Mouse (Mus musculus): ENCODE data around the gene Grasp.
A peak's percentile ranks its signal among the peaks of the same experiment; 100 is the strongest.

Grasp gene

GRCm38 (mm10) chr15:101224006-101224906, at the start of gene Grasp:
TSS of gene Grasp (plus strand) at chr15:101224188.
- DNase-seq (ENCODE audit: low read depth, low spot score): peak; percentile 92

DNA sequence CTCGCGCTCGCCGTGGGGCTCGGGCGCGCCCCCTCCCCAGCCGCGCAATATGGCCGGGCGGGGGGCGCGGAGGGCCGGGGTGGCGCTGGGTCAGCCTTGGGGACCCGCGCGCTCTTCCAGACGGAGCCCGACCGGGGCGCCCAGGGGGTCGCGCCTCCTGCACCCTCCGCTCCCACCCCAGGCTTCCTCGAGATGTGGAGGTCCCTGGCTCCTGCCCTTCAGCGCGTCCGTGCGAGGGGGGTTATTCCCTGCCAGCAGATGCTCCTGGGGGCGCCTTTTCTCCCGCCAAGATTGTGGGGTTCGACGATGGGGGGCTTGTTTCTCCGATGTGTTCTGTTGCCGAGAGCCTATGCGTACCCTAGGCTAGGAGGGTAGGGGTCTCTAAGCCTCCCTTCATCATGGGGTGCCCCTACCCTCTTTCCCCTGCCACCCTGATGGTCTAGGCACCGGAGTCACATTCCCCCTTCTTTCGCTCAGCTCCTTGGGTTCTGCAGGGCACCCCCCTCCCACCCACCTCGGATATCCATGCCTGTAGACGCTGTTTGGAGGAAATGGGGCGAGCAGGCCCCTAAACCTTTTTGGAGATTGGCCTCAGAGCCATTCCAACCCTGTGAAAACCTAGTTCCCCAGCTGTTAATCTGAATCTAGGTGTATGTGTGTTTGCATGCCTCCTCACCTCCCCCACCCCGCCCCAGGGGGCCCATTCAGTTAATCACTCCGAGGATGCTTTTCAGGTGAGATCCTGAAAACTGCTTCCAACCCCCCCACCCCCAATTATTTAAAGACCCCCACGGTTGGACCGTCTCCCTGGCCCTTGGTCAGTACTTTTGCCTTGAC, 49.5 kb upstream of the Grasp start:
- no peak for DNase-seq (ENCODE audit: low read depth, low spot score)

- no peak for DNase-seq (ENCODE audit: low read depth, low spot score)
Observed at GRCm38 (mm10) chr15:101175131-101175460, 48.9 kb upstream of the Grasp start.

GRCm38 (mm10) chr15:101175613-101176283, 48.2 kb upstream of the Grasp start:
- DNase-seq (ENCODE audit: low read depth, low spot score): no peak

GRCm38 (mm10) chr15:101176284-101176680, 47.7 kb upstream of the Grasp start:
- DNase-seq (ENCODE audit: low read depth, low spot score): no peak

- DNase-seq (ENCODE audit: low read depth, low spot score): no peak
Observed at GRCm38 (mm10) chr15:101176795-101177691, 46.9 kb upstream of the Grasp start.

DNA sequence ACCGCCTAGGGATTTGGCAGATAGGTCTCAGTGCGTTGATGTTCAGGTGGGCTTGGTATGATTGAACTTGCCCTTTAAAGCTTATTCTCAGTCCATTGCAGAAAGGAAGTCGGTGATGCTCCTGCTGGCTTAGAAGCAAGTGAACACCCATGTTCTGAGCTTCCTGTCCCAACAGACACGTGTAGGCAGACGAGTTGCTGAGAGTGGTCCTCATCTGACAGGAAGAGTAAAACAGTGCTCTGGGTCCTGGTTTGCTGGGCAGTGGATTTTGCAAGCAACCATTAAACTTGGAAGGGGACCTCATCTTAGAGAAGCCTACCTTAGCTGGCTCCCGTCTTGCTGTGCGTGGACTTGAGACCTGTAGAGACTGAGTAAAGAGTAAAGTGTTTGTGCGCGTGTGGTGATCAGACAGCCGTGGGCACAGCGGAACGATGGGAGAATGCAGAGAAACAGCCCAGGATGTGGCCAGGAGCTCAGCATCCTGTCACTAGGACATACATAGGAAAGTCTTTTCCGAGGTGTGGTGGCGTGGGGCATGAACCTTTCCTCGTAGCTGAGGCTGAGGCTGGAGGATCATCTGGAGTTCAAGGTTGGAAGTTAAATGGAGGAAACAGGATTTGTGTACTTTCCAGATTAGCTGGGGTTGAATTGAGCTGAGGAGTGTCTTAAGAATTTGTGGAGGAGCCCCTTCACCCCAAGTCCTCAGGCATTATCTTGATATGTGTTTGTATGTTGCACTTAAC, 43.5 kb upstream of the Grasp start:
- DNase-seq (ENCODE audit: low read depth, low spot score): peak; percentile 77

DNA sequence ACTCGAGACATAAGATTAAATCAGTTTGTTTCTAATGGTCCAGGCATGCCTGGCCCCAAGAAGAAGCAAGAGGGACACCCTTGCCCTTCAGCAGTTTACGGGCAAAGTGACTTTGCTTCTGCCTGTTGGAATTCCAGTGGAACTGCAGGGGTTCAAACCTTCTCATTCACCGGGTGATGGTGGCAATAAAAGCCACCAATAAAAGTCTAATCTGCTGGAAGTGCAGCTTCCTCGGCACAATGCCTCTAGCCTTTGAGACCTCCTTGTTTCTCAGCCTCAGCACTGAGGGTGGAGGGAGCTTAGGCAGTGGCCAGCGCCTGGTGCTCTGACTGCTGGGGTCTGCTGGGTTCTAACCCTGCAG, 42.9 kb upstream of the Grasp start:
- DNase-seq (ENCODE audit: low read depth, low spot score): peak; percentile 95

GRCm38 (mm10) chr15:101181500-101181899, 42.5 kb upstream of the Grasp start:
- DNase-seq (ENCODE audit: low read depth, low spot score): no peak

- DNase-seq (ENCODE audit: low read depth, low spot score): peak; percentile 81
Observed at GRCm38 (mm10) chr15:101182676-101183075, 41.3 kb upstream of the Grasp start.

DNA sequence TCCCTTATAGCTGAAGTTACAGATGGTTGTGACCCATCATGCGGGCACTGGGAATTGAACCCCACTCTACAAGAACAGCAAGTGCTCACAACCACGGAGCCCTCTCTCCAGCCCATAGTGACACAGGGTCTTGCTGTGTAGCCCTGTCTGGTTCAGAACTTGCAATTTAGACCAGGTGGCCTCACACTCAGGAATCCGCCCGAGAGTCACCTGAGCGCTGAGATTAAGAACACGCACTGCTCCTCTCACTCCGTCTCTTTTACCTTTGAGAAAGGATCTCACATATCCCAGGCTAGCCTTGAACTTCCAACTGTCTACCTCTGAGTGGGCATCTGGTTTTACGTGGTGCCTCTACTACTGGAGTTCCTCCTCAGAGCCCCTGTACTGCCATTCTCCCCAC, 39.7 kb upstream of the Grasp start:
- DNase-seq (ENCODE audit: low read depth, low spot score): no peak

DNA sequence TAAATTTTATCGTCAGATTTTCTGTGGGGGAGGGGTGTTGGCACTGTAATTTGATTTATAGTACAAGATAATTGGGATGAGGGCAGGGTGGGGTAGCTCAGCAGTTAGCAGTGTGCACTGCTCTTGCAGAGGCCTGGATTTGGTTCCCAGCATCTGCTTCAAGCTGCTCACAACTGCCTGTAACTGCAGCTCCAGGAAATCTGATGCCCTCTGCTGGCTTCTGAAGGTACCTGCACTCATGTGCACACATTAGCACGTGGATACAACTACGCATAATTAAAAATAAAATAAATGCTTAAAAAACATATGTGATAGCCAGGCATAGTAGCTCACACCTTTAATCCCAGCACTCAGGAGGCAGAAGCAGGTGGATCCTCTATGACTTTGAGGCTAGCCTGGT, 38.4 kb upstream of the Grasp start:
- DNase-seq (ENCODE audit: low read depth, low spot score): peak; percentile 68

- DNase-seq (ENCODE audit: low read depth, low spot score): no peak
Observed at GRCm38 (mm10) chr15:101187907-101188306, 36.1 kb upstream of the Grasp start.

DNA sequence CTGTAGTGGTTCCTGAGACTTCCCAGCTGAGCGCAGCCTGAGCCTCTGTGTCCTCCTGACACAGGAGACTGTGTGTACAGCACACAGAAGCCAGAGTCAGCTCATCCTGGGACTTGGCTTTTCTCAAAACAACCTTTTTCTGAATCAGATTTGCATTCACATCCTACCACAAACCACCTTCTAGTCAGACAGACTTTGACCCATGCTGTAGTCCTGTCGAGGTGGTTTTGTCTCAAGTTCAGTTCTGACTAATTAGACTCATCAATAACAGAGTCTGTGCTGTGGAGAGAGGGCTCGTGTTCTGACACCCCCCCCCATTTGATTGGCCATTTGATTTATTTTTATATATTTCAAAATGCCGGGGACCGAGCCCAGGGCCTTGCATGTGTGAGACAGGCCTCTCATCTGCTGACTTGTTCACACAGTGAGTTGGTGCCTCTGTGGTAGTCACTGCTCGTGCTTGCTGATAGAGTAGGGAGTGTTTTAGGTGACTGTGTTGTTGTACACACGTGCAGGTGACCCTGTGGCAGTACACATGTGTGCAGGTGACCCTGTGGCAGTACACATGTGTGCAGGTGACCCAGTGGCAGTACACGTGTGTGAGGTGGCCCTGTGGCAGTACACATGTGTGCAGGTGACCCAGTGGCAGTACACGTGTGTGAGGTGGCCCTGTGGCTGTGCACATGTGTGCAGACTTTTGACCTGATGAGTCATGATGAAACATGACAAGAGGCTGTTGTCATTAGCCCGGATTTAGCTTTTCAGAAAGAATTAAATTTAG, 33.8 kb upstream of the Grasp start:
- DNase-seq (ENCODE audit: low read depth, low spot score): no peak

DNA sequence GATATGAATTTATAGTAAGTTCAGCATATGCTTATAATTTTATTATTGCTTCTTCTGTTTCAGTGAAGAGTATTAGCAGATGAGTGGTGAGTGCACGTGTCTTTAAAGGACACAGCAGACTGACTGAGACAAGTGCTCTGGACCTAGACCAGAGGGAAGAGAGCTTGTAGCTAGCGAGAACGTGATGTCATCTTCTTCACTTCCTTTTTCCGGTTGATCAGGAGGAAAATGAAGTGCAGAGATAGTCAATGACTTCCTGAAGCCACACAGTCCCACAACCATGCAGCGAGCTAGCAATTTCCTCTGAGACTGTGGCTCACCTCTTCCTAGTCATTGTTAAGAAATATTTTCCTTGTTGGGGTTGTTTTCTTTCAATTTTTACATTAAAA, 33.2 kb upstream of the Grasp start:
- no peak for DNase-seq (ENCODE audit: low read depth, low spot score)

DNA sequence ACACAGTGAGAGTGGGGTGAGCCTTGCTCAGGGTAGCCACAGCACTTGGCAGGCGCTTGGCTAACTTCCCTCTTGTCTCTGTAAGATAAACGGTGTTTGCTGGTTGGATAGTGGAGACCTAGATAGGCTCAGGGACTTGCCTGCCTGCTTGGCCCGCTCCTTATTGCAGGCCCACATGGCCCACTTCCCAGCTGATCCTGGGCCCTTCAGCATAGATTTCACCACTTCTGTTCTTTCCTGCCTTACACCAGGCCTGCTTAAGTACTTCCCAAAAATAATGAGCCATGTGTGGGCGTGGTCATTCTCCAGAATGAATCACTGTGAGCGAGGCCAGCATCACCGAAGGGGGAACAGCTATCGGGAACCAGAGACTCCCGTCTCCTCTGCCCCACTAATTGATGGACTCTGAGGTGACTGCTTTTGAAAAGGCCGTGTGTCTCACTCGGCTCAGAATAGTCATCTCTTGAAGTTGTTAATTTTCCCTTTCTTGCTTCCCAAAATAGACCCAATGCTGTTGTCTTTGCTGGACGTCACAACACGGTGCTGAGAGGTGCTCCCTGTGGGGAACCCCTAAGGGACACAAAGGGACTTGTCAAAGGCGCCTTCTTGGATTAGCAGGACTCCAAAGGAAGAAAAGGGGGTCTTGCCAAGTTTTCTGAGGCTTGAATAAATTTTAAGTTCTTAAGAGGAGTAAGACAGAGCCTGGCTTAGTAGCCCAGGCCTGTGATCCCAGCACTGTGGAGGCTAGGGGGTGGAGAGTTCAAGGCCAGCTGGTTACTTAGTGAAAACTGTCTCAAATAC, 32.3 kb upstream of the Grasp start:
- DNase-seq (ENCODE audit: low read depth, low spot score): no peak

GRCm38 (mm10) chr15:101192260-101192640, 31.7 kb upstream of the Grasp start:
- DNase-seq (ENCODE audit: low read depth, low spot score): no peak

DNA sequence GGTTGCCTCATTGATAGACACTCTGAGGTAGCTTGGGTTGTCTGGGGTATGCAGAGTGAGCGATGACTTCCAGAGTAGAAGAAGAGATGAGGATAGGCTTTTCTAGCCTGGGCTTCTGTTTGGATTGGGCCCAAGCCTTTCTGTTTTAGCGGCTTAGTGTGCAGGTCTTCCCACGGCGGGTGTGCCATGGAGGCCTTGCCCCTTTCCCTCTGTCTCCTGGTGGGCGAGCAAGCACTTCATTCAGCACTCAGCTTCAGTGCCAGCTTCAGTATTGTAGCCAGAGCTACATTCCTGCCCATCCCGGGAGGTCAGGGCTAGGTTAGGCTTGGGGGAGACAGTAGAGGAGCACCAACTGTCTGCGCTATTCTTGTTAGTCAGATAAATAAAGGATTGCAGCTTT, 31.3 kb upstream of the Grasp start:
- DNase-seq (ENCODE audit: low read depth, low spot score): no peak

DNA sequence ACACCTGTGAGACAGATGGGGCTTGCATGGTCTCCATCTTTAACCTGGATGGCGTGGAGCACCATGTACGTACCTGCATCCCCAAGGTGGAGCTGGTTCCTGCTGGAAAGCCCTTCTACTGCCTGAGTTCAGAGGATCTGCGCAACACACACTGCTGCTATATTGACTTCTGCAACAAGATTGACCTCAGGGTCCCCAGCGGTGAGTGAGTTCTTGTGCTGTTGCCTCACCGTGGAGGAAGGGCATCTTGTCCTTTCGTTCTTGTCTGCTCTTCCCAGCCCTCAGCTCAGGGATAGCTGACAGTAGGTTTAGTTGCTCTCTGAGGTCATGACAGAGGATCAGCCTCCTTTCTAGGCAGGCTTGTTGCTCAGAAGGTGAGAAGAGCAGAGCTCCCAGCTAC, 30.0 kb upstream of the Grasp start:
- DNase-seq (ENCODE audit: low read depth, low spot score): no peak
